Mouse (Mus musculus) monocyte, adult 59 days (primary cell): ENCODE data around the gene Zfp654. TPM values are rescaled to one million over a fixed set of nuclear protein-coding genes. Genes with fewer than 3 reads are reported as not detected.

Experiments
- total RNA-seq, 2 experiments: library from RNA; stranded (reverse); gene quantifications; one replicate each; pipeline ENCODE4 v1.2.4; 2023

Zfp654 gene
- 10 to 100 TPM in 1 of 2 experiments, 1 to 10 TPM in 1; 9.6 to 11.3 TPM for total RNA-seq

GRCm38 (mm10) chr16:64851563-64852362 is at the start of gene Zfp654, which contains the start of gene Cggbp1:
Zfp654 (minus strand) TSS chr16:64851652.
Cggbp1 (plus strand) TSS chr16:64851996.

GRCm38 (mm10) chr16:64770521-64771430 is 80.7 kb downstream of the Zfp654 start, which contains the start of gene 4930453N24Rik:
4930453N24Rik (minus strand) TSS chr16:64771161.

Other genes starting within 250 kb of the Zfp654 start
- not detected for gene Csnka2ip, start 249.2 kb downstream of the Zfp654 start, total RNA-seq
- 10 to 100 TPM; 17.5 to 20.4 TPM for gene 4930453N24Rik, start 80.5 kb downstream of the Zfp654 start, total RNA-seq
- 100 to 1,000 TPM; 113 to 127 TPM for gene Cggbp1, start 344 bp upstream of the Zfp654 start, total RNA-seq